Mouse (Mus musculus): Measurements from ENCODE around the gene Pgap3.

Gene Pgap3

GRCm38 (mm10) chr11:98412797-98413301, 12.6 kb upstream of the Pgap3 start:
- DNase-seq (ENCODE audit: low read depth, low spot score), result no peak

- peak; percentile 78 for DNase-seq (ENCODE audit: low read depth, low spot score)
Measured at GRCm38 (mm10) chr11:98412273-98412796, 12.0 kb upstream of the Pgap3 start, which contains the start of gene Erbb2. Gene Erbb2 (plus strand): TSS chr11:98412470.

- DNase-seq (ENCODE audit: low read depth, low spot score), result no peak
Measured at GRCm38 (mm10) chr11:98409341-98409822, 9.1 kb upstream of the Pgap3 start.

GRCm38 (mm10) chr11:98408872-98409271, 8.6 kb upstream of the Pgap3 start:
- DNase-seq (ENCODE audit: low read depth, low spot score), result no peak

GRCm38 (mm10) chr11:98406621-98407020, 6.3 kb upstream of the Pgap3 start:
- DNase-seq (ENCODE audit: low read depth, low spot score), result no peak

GRCm38 (mm10) chr11:98400816-98401215, 526 bp upstream of the Pgap3 start:
- no peak for DNase-seq (ENCODE audit: low read depth, low spot score)

GRCm38 (mm10) chr11:98397946-98398345, 2.3 kb downstream of the Pgap3 start:
- DNase-seq (ENCODE audit: low read depth, low spot score), result no peak

- DNase-seq (ENCODE audit: low read depth, low spot score), result no peak
Measured at GRCm38 (mm10) chr11:98395041-98395440, 5.2 kb downstream of the Pgap3 start.

GRCm38 (mm10) chr11:98394301-98394700, 6.0 kb downstream of the Pgap3 start:
- DNase-seq (ENCODE audit: low read depth, low spot score), result no peak

- no peak for DNase-seq (ENCODE audit: low read depth, low spot score)
Measured at GRCm38 (mm10) chr11:98393317-98393716, 7.0 kb downstream of the Pgap3 start.

- no peak for DNase-seq (ENCODE audit: low read depth, low spot score)
Measured at GRCm38 (mm10) chr11:98392645-98393044, 7.6 kb downstream of the Pgap3 start.

- DNase-seq (ENCODE audit: low read depth, low spot score), result no peak
Measured at GRCm38 (mm10) chr11:98392034-98392433, 8.3 kb downstream of the Pgap3 start.

GRCm38 (mm10) chr11:98390141-98390540, 10.1 kb downstream of the Pgap3 start:
- DNase-seq (ENCODE audit: low read depth, low spot score), result no peak

- no peak for DNase-seq (ENCODE audit: low read depth, low spot score)
Measured at GRCm38 (mm10) chr11:98389221-98389780, 11.0 kb downstream of the Pgap3 start.

- DNase-seq (ENCODE audit: low read depth, low spot score), result no peak
Measured at GRCm38 (mm10) chr11:98388282-98388681, 12.0 kb downstream of the Pgap3 start.

- no peak for DNase-seq (ENCODE audit: low read depth, low spot score)
Measured at GRCm38 (mm10) chr11:98387056-98387577, 13.2 kb downstream of the Pgap3 start.

- DNase-seq (ENCODE audit: low read depth, low spot score), result no peak
Measured at GRCm38 (mm10) chr11:98386596-98386995, 13.7 kb downstream of the Pgap3 start.

GRCm38 (mm10) chr11:98385638-98386585, 14.4 kb downstream of the Pgap3 start, which contains the start of gene Pnmt:
Gene Pnmt (plus strand): TSS chr11:98386450.
- DNase-seq (ENCODE audit: low read depth, low spot score), result no peak

- no peak for DNase-seq (ENCODE audit: low read depth, low spot score)
Measured at GRCm38 (mm10) chr11:98384721-98385637, 15.3 kb downstream of the Pgap3 start.

- no peak for DNase-seq (ENCODE audit: low read depth, low spot score)
Measured at GRCm38 (mm10) chr11:98384216-98384615, 16.1 kb downstream of the Pgap3 start.
